Mouse (Mus musculus) midbrain, embryonic 15.5 days (tissue): ENCODE data around the gene Ints11. TPM values are rescaled to one million over a fixed set of nuclear protein-coding genes. Genes with fewer than 3 reads are reported as not detected.

Experiments used
- ATAC-seq: fragments of 200-750 bp; cut with Nextera tagmentation; replicated peaks from 2 replicates; pipeline ENCODE4 v1.8.0; 2017; ENCODE audit warnings: moderate TSS enrichment
- H3K27ac ChIP-seq: fragments of 300-500 bp; sonication (generic); 2 replicates; pipeline ENCODE4 v1.5.1; 2015; ENCODE audit warnings: mild to moderate bottlenecking, inconsistent platforms
- H3K27me3 ChIP-seq: fragments of 300-500 bp; sonication (generic); replicated peaks from 2 replicates; pipeline ENCODE4 v1.6.1; 2015; ENCODE audit warnings: inconsistent platforms
- H3K36me3 ChIP-seq: fragments of 300-500 bp; sonication (generic); replicated peaks from 2 replicates; pipeline ENCODE4 v1.6.1; 2015; ENCODE audit warnings: inconsistent platforms
- H3K4me1 ChIP-seq: fragments of 300-500 bp; sonication (generic); 2 replicates; pipeline ENCODE4 v1.6.1; 2015; ENCODE audit warnings: inconsistent platforms
- H3K4me2 ChIP-seq: fragments of 300-500 bp; sonication (generic); 2 replicates; pipeline ENCODE4 v1.6.1; 2015; ENCODE audit warnings: inconsistent platforms, mild to moderate bottlenecking, moderate library complexity
- H3K4me3 ChIP-seq: fragments of 300-500 bp; sonication (generic); 2 replicates; pipeline ENCODE4 v1.5.1; 2015; ENCODE audit warnings: mild to moderate bottlenecking, inconsistent platforms
- H3K9ac ChIP-seq: fragments of 300-500 bp; sonication (generic); 2 replicates; pipeline ENCODE4 v1.6.1; 2015; ENCODE audit warnings: mild to moderate bottlenecking, inconsistent platforms
- H3K9me3 ChIP-seq: fragments of 300-500 bp; sonication (generic); 2 replicates; pipeline ENCODE4 v1.6.1; 2016; ENCODE audit warnings: inconsistent platforms
- WGBS: fragments of 180-500 bp; shearing (Covaris S2); methylation state at CpG from one replicate; pipeline ENCODE4 v1.1.7; 2015; ENCODE audit warnings: mixed read lengths; 5-methylcytosine and 5-hydroxymethylcytosine counted together
- polyA plus RNA-seq: library from polyadenylated mRNA; unstranded; fragments of >200 nt; fragmentation: Nextera tagmentation; extraction: Ambion mirVana; gene quantifications from 2 replicates; pipeline ENCODE4 v1.2.1, GENCODE M21; 2015

The Ints11 gene
- polyA plus RNA-seq, 1 experiment from 2014 or later, result 80.6 TPM

- Histone ChIP-seq H3K27ac (no peak overlapping the region), H3K9me3 (no peaks in the 10 kb centered on the region), H3K27me3 (peaks cover 22% of the 10 kb centered on the region), H3K4me3 (no peak overlapping the region), H3K4me2 (no peak overlapping the region), H3K36me3 (no peaks in the 10 kb centered on the region), H3K4me1 (peaks cover 22% of the 10 kb centered on the region), H3K9ac (no peak overlapping the region)
- no peak for ATAC-seq
- 55% methylated on average over 8 of the region's 8 CpGs for WGBS
Observed at GRCm38 (mm10) chr4:155838187-155839153, 30.9 kb upstream of the Ints11 start.

DNA sequence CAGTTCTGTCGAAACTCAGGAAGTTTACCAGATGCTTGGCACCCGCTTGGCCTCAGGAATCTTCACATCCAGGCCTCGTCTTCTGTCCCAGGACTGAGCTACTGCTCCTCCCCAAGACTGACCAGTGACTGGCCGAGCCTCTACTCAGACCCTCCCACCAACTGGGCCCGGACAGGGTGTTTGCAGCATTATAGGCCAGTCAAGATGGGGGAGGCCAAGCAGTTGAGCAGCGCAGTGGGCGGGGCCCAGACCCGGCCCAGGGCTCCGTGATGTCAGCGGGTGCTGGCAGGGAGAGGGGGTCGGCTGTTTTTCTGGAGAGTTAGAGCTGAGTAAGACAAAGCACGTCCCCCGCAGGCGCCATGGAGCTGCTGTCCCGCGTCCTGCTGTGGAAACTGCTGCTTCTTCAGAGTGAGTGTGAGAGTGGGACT, 29.8 kb upstream of the Ints11 start, which contains the start of gene Mxra8:
Gene Mxra8 (plus strand): TSS at position 198 of the 428 bp plus-strand sequence.
- H3K27ac ChIP-seq, result peak within 1 kb of the TSS; percentile 17; the same call in 1 of the 2 replicates
- H3K36me3 ChIP-seq, result no peaks in the 10 kb centered on the region
- no peak within 1 kb of the TSS for H3K9ac ChIP-seq
- peaks cover 14% of the 10 kb centered on the region; the same call in 1 of the 2 replicates for H3K4me1 ChIP-seq
- peak within 1 kb of the TSS; percentile 44 for H3K4me2 ChIP-seq
- H3K27me3 ChIP-seq, result peaks cover 22% of the 10 kb centered on the region
- peak; percentile 35; the same call in 1 of the 2 replicates for ATAC-seq
- 3% methylated on average over 16 of the region's 16 CpGs for WGBS
- H3K4me3 ChIP-seq, result peak within 1 kb of the TSS; percentile 20
- no peaks in the 10 kb centered on the region for H3K9me3 ChIP-seq

DNA sequence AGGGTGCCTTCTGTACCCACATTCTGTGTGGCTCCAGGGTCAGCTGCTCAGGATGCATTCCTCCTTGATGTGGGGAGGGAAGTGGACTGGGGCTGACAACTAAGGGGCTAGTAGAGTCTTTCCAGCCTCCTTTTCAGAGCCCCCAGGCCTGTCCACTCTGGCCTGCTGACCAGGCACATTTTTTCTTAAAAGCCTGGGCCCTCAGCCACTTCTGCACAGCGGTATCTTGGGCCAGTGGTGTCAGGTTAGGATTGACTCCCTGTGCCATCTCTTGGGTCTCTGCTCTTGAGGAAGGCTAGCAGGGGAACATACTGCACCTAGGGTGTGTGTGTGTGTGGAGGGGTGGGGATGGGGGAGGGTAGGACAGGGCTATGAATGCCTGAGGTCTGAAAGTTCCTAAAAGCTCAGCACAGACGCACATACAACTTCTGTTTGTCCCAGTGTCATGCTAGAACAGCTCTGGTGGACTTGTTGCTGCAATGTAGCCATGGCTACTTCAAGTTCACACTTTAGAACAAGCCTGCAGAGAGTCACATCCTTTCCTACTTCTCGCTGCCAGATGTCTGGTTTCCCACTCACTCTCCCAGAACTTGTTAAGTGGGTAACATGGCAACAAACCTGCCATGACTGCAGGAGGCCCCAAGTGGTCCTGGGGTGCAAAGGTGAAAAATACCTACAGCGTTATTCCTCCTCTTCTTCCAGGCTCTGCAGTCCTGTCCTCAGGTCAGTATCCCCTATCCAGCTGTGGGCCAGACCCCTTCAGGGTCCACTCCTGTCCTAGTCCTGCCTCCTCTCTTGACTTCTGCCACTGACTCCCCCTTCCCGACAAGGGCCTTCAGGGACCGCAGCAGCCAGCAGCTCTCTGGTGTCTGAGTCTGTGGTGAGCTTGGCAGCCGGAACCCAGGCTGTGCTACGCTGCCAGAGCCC, 29.0 kb upstream of the Ints11 start:
- WGBS, result 8% methylated on average over 8 of the region's 8 CpGs
- H3K4me1 ChIP-seq, result peaks cover 14% of the 10 kb centered on the region; the same call in 1 of the 2 replicates
- ATAC-seq, result 0 out of 2 replicates have a peak, but pooled peaks have one; percentile 16
- peak overlapping the region; percentile 28 for H3K4me3 ChIP-seq
- peak overlapping the region; percentile 44 for H3K4me2 ChIP-seq
- H3K9ac ChIP-seq, result no peak overlapping the region
- H3K27ac ChIP-seq, result peak overlapping the region; percentile 17; the same call in 1 of the 2 replicates
- H3K36me3 ChIP-seq, result no peaks in the 10 kb centered on the region
- no peaks in the 10 kb centered on the region for H3K9me3 ChIP-seq
- peaks cover 22% of the 10 kb centered on the region for H3K27me3 ChIP-seq

GRCm38 (mm10) chr4:155841003-155841454, 28.3 kb upstream of the Ints11 start:
- no peaks in the 10 kb centered on the region for H3K36me3 ChIP-seq
- H3K9me3 ChIP-seq, result no peaks in the 10 kb centered on the region
- H3K27me3 ChIP-seq, result peaks cover 22% of the 10 kb centered on the region
- no peak overlapping the region for H3K27ac ChIP-seq
- under 1% methylated on average over 32 of the region's 32 CpGs for WGBS
- peak overlapping the region; percentile 44 for H3K4me2 ChIP-seq
- ATAC-seq, result 0 out of 2 replicates have a peak, but pooled peaks have one; percentile 22
- H3K4me3 ChIP-seq, result peak overlapping the region; percentile 28
- peaks cover 18% of the 10 kb centered on the region; the same call in 1 of the 2 replicates for H3K4me1 ChIP-seq
- H3K9ac ChIP-seq, result no peak overlapping the region

GRCm38 (mm10) chr4:155841651-155842270, 27.6 kb upstream of the Ints11 start:
- H3K4me2 ChIP-seq, result peak overlapping the region; percentile 44; the same call in 1 of the 2 replicates
- ATAC-seq, result no peak
- peaks cover 22% of the 10 kb centered on the region for H3K27me3 ChIP-seq
- H3K36me3 ChIP-seq, result no peaks in the 10 kb centered on the region
- peak overlapping the region; percentile 28; the same call in 1 of the 2 replicates for H3K4me3 ChIP-seq
- H3K9ac ChIP-seq, result no peak overlapping the region
- H3K4me1 ChIP-seq, result peaks cover 24% of the 10 kb centered on the region
- WGBS, result 45% methylated on average over 38 of the region's 38 CpGs
- H3K9me3 ChIP-seq, result no peaks in the 10 kb centered on the region
- H3K27ac ChIP-seq, result no peak overlapping the region

GRCm38 (mm10) chr4:155843231-155843630, 26.1 kb upstream of the Ints11 start:
- Histone ChIP-seq H3K4me2 (no peak overlapping the region), H3K9ac (no peak overlapping the region), H3K36me3 (no peaks in the 10 kb centered on the region), H3K4me3 (no peak overlapping the region), H3K27ac (no peak overlapping the region), H3K27me3 (peaks cover 22% of the 10 kb centered on the region), H3K9me3 (no peaks in the 10 kb centered on the region), H3K4me1 (peaks cover 31% of the 10 kb centered on the region)
- WGBS, result 94% methylated on average over 5 of the region's 5 CpGs
- ATAC-seq, result no peak

- Histone ChIP-seq H3K4me1 (peaks cover 53% of the 10 kb centered on the region), H3K27ac (peak within 1 kb of the TSS; percentile 87), H3K27me3 (peaks cover 4% of the 10 kb centered on the region; the same call in 1 of the 2 replicates), H3K9ac (peak within 1 kb of the TSS; percentile 97), H3K36me3 (no peaks in the 10 kb centered on the region), H3K4me2 (peak within 1 kb of the TSS; percentile 82), H3K4me3 (peak within 1 kb of the TSS; percentile 94), H3K9me3 (no peaks in the 10 kb centered on the region)
- WGBS, result 2% methylated on average over 65 of the region's 65 CpGs
- peak; percentile 87 for ATAC-seq
Observed at GRCm38 (mm10) chr4:155846871-155847578, 22.3 kb upstream of the Ints11 start, which contains the start of gene Dvl1. Dvl1 (plus strand) TSS chr4:155847402.

DNA sequence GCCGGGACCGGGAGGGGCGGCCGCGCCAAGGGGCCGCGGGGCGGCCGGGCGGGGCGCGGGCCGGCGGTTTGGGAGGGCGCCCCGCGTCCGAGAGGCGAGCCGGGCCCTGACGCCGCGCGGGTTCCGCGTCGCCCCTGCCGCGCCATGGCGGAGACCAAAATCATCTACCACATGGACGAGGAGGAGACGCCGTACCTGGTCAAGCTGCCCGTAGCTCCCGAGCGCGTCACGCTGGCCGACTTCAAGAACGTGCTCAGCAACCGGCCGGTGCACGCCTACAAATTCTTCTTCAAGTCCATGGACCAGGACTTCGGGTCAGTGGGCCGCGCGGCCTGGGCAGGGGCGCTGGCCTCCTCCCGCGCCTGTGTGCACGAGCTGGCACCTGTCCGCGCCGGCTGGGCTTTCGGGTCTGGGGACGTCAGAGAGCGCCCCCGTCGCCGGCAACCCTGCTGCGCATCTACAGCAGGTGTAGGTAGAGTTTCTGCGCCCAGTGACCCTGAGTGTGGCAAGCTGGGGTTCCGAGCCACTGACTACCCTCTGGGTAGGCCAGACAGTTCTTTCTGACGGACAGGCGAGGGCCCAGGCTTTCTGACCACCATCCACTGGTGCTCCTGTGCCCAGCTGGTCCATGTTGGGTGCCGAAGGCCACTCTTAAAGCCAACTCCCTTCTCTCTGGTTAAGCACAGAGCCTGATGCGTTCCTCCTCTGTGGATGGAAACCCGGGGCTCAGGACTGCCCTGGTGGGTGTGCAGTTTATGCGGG, 21.6 kb upstream of the Ints11 start:
- ATAC-seq, result peak; percentile 61
- peak overlapping the region; percentile 82 for H3K4me2 ChIP-seq
- peaks cover 54% of the 10 kb centered on the region for H3K4me1 ChIP-seq
- peak overlapping the region; percentile 85 for H3K27ac ChIP-seq
- H3K9me3 ChIP-seq, result no peaks in the 10 kb centered on the region
- peak overlapping the region; percentile 94 for H3K4me3 ChIP-seq
- no peaks in the 10 kb centered on the region for H3K36me3 ChIP-seq
- 0 out of 2 replicates have a peak, but pooled peaks cover under 1% of the 10 kb centered on the region for H3K27me3 ChIP-seq
- peak overlapping the region; percentile 97 for H3K9ac ChIP-seq
- WGBS, result under 1% methylated on average over 61 of the region's 69 CpGs

DNA sequence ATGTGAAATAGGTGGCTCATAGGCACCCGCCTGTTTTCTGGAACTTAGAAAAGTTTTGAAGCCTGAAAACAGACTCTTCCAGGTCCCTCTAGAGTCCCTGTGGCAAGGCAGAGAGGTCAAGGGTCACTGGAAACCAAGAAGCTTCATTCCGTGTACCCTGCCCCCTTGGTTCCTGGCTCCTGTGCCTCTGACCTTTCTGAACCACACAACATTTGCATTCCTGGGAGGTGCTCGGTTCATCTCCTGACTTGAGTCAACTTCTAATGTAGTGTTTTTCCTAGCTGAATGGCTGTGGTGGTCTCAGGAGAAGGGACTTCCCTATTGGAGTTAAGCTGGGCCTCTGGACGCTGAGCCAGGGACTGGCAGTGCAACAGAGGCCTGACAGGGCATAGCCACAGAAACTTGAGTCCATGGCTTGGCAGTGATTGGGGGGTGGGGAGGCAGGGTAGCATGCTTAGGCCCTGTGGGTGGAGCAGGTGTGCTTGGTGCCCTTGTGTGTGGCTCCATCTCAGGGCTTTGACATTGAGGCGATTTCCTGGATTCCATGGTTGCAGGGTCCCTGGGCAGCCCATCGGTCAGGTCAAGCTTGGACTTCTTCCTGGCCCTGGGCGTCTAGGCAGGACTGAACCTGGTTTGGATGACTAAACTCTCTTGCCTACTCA, 20.8 kb upstream of the Ints11 start:
- H3K4me1 ChIP-seq, result peaks cover 54% of the 10 kb centered on the region

DNA sequence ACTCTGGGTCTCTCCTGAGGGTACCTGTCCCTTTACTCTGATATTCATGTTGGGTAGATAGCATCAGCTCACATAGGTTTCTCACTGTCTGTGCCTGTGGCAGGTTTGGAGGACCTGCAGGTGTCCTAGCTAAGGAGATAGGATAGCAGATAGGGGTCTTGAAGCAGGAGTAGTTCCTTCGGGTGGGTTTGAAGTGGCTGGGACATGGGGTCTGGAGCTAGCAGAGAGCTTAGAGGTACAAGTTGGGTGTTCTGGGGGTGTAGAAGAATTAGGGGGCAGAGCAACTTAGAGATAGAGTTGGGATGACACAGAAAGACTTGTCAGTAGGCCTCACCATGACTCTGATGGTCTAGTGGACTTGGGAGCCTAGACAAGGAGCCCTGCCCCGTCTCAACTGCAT, 20.0 kb upstream of the Ints11 start:
- Histone ChIP-seq H3K27ac (no peak overlapping the region), H3K9ac (no peak overlapping the region), H3K4me3 (peak overlapping the region; percentile 94; the same call in 1 of the 2 replicates), H3K27me3 (no peaks in the 10 kb centered on the region), H3K4me1 (peaks cover 54% of the 10 kb centered on the region), H3K4me2 (peak overlapping the region; percentile 82; the same call in 1 of the 2 replicates), H3K9me3 (no peaks in the 10 kb centered on the region), H3K36me3 (0 out of 2 replicates have a peak, but pooled peaks cover 4% of the 10 kb centered on the region)
- WGBS, result 92% methylated on average over 2 of the region's 2 CpGs
- no peak for ATAC-seq

More for the DNA sequence above, 20.8 kb upstream of the Ints11 start:
- H3K27ac ChIP-seq, result no peak overlapping the region
- H3K9me3 ChIP-seq, result no peaks in the 10 kb centered on the region
- H3K9ac ChIP-seq, result peak overlapping the region; percentile 97
- no peaks in the 10 kb centered on the region for H3K36me3 ChIP-seq
- H3K4me3 ChIP-seq, result peak overlapping the region; percentile 94
- WGBS, result 52% methylated on average over 7 of the region's 7 CpGs
- peak overlapping the region; percentile 82 for H3K4me2 ChIP-seq
- no peaks in the 10 kb centered on the region for H3K27me3 ChIP-seq
- 0 out of 2 replicates have a peak, but pooled peaks have one; percentile 3 for ATAC-seq
